ENCODE assay signal across 8 mouse cellular contexts in genomic region chr4:117882701-117883691, GRCm38 (mm10). TPM values are rescaled to one million over a fixed set of nuclear protein-coding genes. Genes with fewer than 3 reads are reported as not detected.
DNase-seq lines count a peak whose midpoint lies in the region; ATAC-seq lines count a peak whose summit lies in the region.

B4galt2 (minus strand) TSS chr4:117883487.

- H3K27ac ChIP-seq in brown adipose tissue, adult 24 weeks (replicated peaks; ENCODE audit: low read depth, low read length) = no peak within 1 kb of the TSS
- H3K27ac ChIP-seq in forebrain, embryonic 15.5 days (replicated peaks) = peak within 1 kb of the TSS; percentile 86
- peak within 1 kb of the TSS; percentile 48 for H3K27ac ChIP-seq in stomach, embryonic 15.5 days

- H3K9me3 ChIP-seq in forebrain, embryonic 15.5 days = no peaks in the 10 kb centered on the region
- no peaks in the 10 kb centered on the region for H3K9me3 ChIP-seq in stomach, embryonic 15.5 days

- peaks cover 36% of the 10 kb centered on the region for H3K36me3 ChIP-seq in forebrain, embryonic 15.5 days
- H3K36me3 ChIP-seq in stomach, embryonic 15.5 days = 0 out of 2 replicates have a peak, but pooled peaks cover 17% of the 10 kb centered on the region

- under 1% methylated on average over 98 of the region's 103 CpGs for WGBS in forebrain, embryonic 15.5 days
- 2% methylated on average over 50 of the region's 103 CpGs for WGBS in stomach, embryonic 15.5 days

- peak; percentile 33 for DNase-seq in kidney, adult 18-20 months
- DNase-seq in kidney, adult 8-10 months = no peak
- peak; percentile 63 for DNase-seq in heart, postnatal 4 days
- DNase-seq in layer of hippocampus, postnatal 25 days (ENCODE audit: extremely low spot score in 1 of 2, low spot score in 1 of 2) = peak; percentile 63 to 68
- DNase-seq in lung, postnatal 4 days = peak; percentile 67 to 79

- H3K9ac ChIP-seq in forebrain, embryonic 15.5 days (replicated peaks) = peak within 1 kb of the TSS; percentile 92
- peak within 1 kb of the TSS; percentile 74 for H3K9ac ChIP-seq in stomach, embryonic 15.5 days

- no peaks in the 10 kb centered on the region for H3K27me3 ChIP-seq in forebrain, embryonic 15.5 days
- no peaks in the 10 kb centered on the region for H3K27me3 ChIP-seq in stomach, embryonic 15.5 days (replicated peaks)

- H3K4me2 ChIP-seq in forebrain, embryonic 15.5 days (replicated peaks) = peak within 1 kb of the TSS; percentile 84
- peak within 1 kb of the TSS; percentile 91 for H3K4me2 ChIP-seq in stomach, embryonic 15.5 days

- H3K4me1 ChIP-seq in brown adipose tissue, adult 24 weeks (ENCODE audit: control insufficient read depth, insufficient read depth, insufficient read length, low read length) = peaks cover 8% of the 10 kb centered on the region
- peaks cover 54% of the 10 kb centered on the region for H3K4me1 ChIP-seq in forebrain, embryonic 15.5 days
- peaks cover 36% of the 10 kb centered on the region for H3K4me1 ChIP-seq in stomach, embryonic 15.5 days

- H3K4me3 ChIP-seq in brown adipose tissue, adult 24 weeks (ENCODE audit: insufficient read depth, low read depth, low read length) = peak within 1 kb of the TSS; percentile 66
- peak within 1 kb of the TSS; percentile 96 for H3K4me3 ChIP-seq in forebrain, embryonic 15.5 days
- peak within 1 kb of the TSS; percentile 78 for H3K4me3 ChIP-seq in stomach, embryonic 15.5 days (replicated peaks)

- peak; percentile 39 for ATAC-seq in forebrain, embryonic 15.5 days (replicated peaks)
- peak; percentile 37; the same call in 1 of the 2 replicates for ATAC-seq in stomach, embryonic 15.5 days (ENCODE audit: insufficient read depth, low FRiP score, low read depth)

RNA-seq across cellular contexts. Expression of gene B4galt2, which starts in this region (rescaled TPM):
- 1.3 and 1.5 TPM in 2 replicates for polyA plus RNA-seq in brown adipose tissue, adult 24 weeks (2012; ENCODE audit: insufficient read depth, insufficient read length, missing spikeins)
- polyA plus RNA-seq in forebrain, embryonic 15.5 days (2015; fragmentation: Nextera tagmentation; extraction: Ambion mirVana) = 45.2 and 52.6 TPM in 2 replicates
- total RNA-seq in heart, postnatal 4 days (2021) = 10 to 100 TPM; 19.5 to 21.9 TPM
- total RNA-seq in layer of hippocampus, postnatal 25 days (2021) = 10 to 100 TPM; 75.6 to 76.3 TPM
- polyA plus RNA-seq in stomach, embryonic 15.5 days (2015; fragmentation: Nextera tagmentation; extraction: Ambion mirVana) = 16.6 and 17.9 TPM in 2 replicates

Comparison
In these comparisons a context has a peak if more than half of its experiments do, and no peak if none do; other contexts are left out.
1. DNase-seq: peak in kidney, adult 18-20 months (single experiment), heart, postnatal 4 days (single experiment), layer of hippocampus, postnatal 25 days (2 of 2) and lung, postnatal 4 days (2 of 2); none in kidney, adult 8-10 months (0 of 2).
2. Peak in every context shown above with its lines, with median percentiles within 50 percentile points of each other: H3K4me3 ChIP-seq.